Mouse (Mus musculus): ENCODE data around the gene Lcorl.
"Not testable (repeated sequence)": the region's sequence is repeated elsewhere in the genome, so short reads cannot be mapped to it uniquely, and the experiment has no call there.

The Lcorl gene

GRCm38 (mm10) chr5:45691678-45692077, 165.7 kb downstream of the Lcorl start:
- no peak for DNase-seq

GRCm38 (mm10) chr5:45690802-45691201, 166.6 kb downstream of the Lcorl start:
- DNase-seq: no peak

GRCm38 (mm10) chr5:45689152-45689551, 168.3 kb downstream of the Lcorl start:
- no peak for DNase-seq

GRCm38 (mm10) chr5:45686223-45686622, 171.2 kb downstream of the Lcorl start:
- DNase-seq: no peak

GRCm38 (mm10) chr5:45685243-45685642, 172.2 kb downstream of the Lcorl start:
- no peak for DNase-seq

GRCm38 (mm10) chr5:45683388-45683787, 174.0 kb downstream of the Lcorl start:
- DNase-seq: no peak

- DNase-seq: no peak
Measured at GRCm38 (mm10) chr5:45679955-45680354, 177.5 kb downstream of the Lcorl start.

GRCm38 (mm10) chr5:45677639-45678038, 179.8 kb downstream of the Lcorl start:
- DNase-seq: no peak

GRCm38 (mm10) chr5:45675032-45675431, 182.4 kb downstream of the Lcorl start:
- no peak for DNase-seq

- no peak for DNase-seq
Measured at GRCm38 (mm10) chr5:45670894-45671494, 186.4 kb downstream of the Lcorl start.

- DNase-seq: no peak
Measured at GRCm38 (mm10) chr5:45670280-45670670, 187.1 kb downstream of the Lcorl start.

GRCm38 (mm10) chr5:45669598-45670279, 187.7 kb downstream of the Lcorl start, which contains the start of gene Ncapg:
Gene Ncapg (plus strand): TSS chr5:45669919.
- DNase-seq: peak; percentile 99

- DNase-seq: no peak
Measured at GRCm38 (mm10) chr5:45669234-45669597, 188.2 kb downstream of the Lcorl start.

- no peak for DNase-seq
Measured at GRCm38 (mm10) chr5:45668831-45669230, 188.6 kb downstream of the Lcorl start.

- peak in 1 of 2 experiments; percentile 30 for DNase-seq
Measured at GRCm38 (mm10) chr5:45668324-45668723, 189.1 kb downstream of the Lcorl start.

- DNase-seq: not testable (repeated sequence)
Measured at GRCm38 (mm10) chr5:45658406-45658805, 199.0 kb downstream of the Lcorl start.

- peak; percentile 13 to 57 for DNase-seq
Measured at GRCm38 (mm10) chr5:45651026-45651703, 206.2 kb downstream of the Lcorl start.

All from kidney, adult 8-10 months (tissue).